Mouse (Mus musculus): Measurements from ENCODE around the gene Hrasls5. TPM values are rescaled to one million over a fixed set of nuclear protein-coding genes. Genes with fewer than 3 reads are reported as not detected.

Gene Hrasls5
- polyA plus RNA-seq, 1 experiment: not detected

- Histone ChIP-seq H3K27ac (ENCODE audit: insufficient read depth, low read length) (no peak overlapping the region), H3K27me3 (ENCODE audit: control insufficient read depth, insufficient read depth, low read length, poor library complexity, severe bottlenecking) (no peaks in the 10 kb centered on the region), H3K9ac (ENCODE audit: low read depth, poor library complexity, severe bottlenecking) (no peak overlapping the region), H3K36me3 (ENCODE audit: control insufficient read depth, insufficient read depth, low read length, poor library complexity, severe bottlenecking) (no peaks in the 10 kb centered on the region), H3K9me3 (replicated peaks; ENCODE audit: control insufficient read depth, insufficient read depth, low read length, poor library complexity, severe bottlenecking) (no peaks in the 10 kb centered on the region), H3K4me3 (ENCODE audit: low read depth, low read length) (no peak overlapping the region), H3K4me1 (ENCODE audit: control insufficient read depth, insufficient read depth, low read length) (peaks cover 8% of the 10 kb centered on the region)
- TF ChIP-seq CTCF (IDR thresholded peaks at IDR 0.05; ENCODE audit: low read depth, low read length): no peak
- no peak for TF ChIP-seq EP300 (IDR thresholded peaks at IDR 0.05; ENCODE audit: insufficient read depth, low read depth, low read length)
- no peak for TF ChIP-seq POLR2A (IDR thresholded peaks at IDR 0.05; ENCODE audit: insufficient read depth, low read length)
These were observed 27.1 kb upstream of the Hrasls5 start for GRCm38 (mm10) chr19:7585279-7585678.

GRCm38 (mm10) chr19:7585764-7586163 lies 26.6 kb upstream of the Hrasls5 start:
- no peak for TF ChIP-seq EP300 (IDR thresholded peaks at IDR 0.05; ENCODE audit: insufficient read depth, low read depth, low read length)
- TF ChIP-seq POLR2A (IDR thresholded peaks at IDR 0.05; ENCODE audit: insufficient read depth, low read length): no peak
- no peak for TF ChIP-seq CTCF (IDR thresholded peaks at IDR 0.05; ENCODE audit: low read depth, low read length)
- Histone ChIP-seq H3K27ac (ENCODE audit: insufficient read depth, low read length) (no peak overlapping the region), H3K4me3 (ENCODE audit: low read depth, low read length) (no peak overlapping the region), H3K9ac (ENCODE audit: low read depth, poor library complexity, severe bottlenecking) (no peak overlapping the region), H3K9me3 (replicated peaks; ENCODE audit: control insufficient read depth, insufficient read depth, low read length, poor library complexity, severe bottlenecking) (no peaks in the 10 kb centered on the region), H3K27me3 (ENCODE audit: control insufficient read depth, insufficient read depth, low read length, poor library complexity, severe bottlenecking) (no peaks in the 10 kb centered on the region), H3K36me3 (ENCODE audit: control insufficient read depth, insufficient read depth, low read length, poor library complexity, severe bottlenecking) (no peaks in the 10 kb centered on the region), H3K4me1 (ENCODE audit: control insufficient read depth, insufficient read depth, low read length) (peaks cover 8% of the 10 kb centered on the region)

- TF ChIP-seq EP300 (IDR thresholded peaks at IDR 0.05; ENCODE audit: insufficient read depth, low read depth, low read length) (no peak), POLR2A (IDR thresholded peaks at IDR 0.05; ENCODE audit: insufficient read depth, low read length) (no peak)
- Histone ChIP-seq H3K9me3 (replicated peaks; ENCODE audit: control insufficient read depth, insufficient read depth, low read length, poor library complexity, severe bottlenecking) (no peaks in the 10 kb centered on the region), H3K27ac (ENCODE audit: insufficient read depth, low read length) (no peak overlapping the region), H3K27me3 (ENCODE audit: control insufficient read depth, insufficient read depth, low read length, poor library complexity, severe bottlenecking) (no peaks in the 10 kb centered on the region), H3K4me1 (ENCODE audit: control insufficient read depth, insufficient read depth, low read length) (no peaks in the 10 kb centered on the region), H3K4me3 (ENCODE audit: low read depth, low read length) (no peak overlapping the region), H3K36me3 (ENCODE audit: control insufficient read depth, insufficient read depth, low read length, poor library complexity, severe bottlenecking) (no peaks in the 10 kb centered on the region), H3K9ac (ENCODE audit: low read depth, poor library complexity, severe bottlenecking) (no peak overlapping the region)
These were observed 21.5 kb upstream of the Hrasls5 start for GRCm38 (mm10) chr19:7590795-7591194.

GRCm38 (mm10) chr19:7592018-7592417 lies 20.3 kb upstream of the Hrasls5 start:
- Histone ChIP-seq H3K9ac (ENCODE audit: low read depth, poor library complexity, severe bottlenecking) (no peak overlapping the region), H3K27ac (ENCODE audit: insufficient read depth, low read length) (no peak overlapping the region), H3K36me3 (ENCODE audit: control insufficient read depth, insufficient read depth, low read length, poor library complexity, severe bottlenecking) (no peaks in the 10 kb centered on the region), H3K4me3 (ENCODE audit: low read depth, low read length) (no peak overlapping the region), H3K27me3 (ENCODE audit: control insufficient read depth, insufficient read depth, low read length, poor library complexity, severe bottlenecking) (no peaks in the 10 kb centered on the region), H3K9me3 (replicated peaks; ENCODE audit: control insufficient read depth, insufficient read depth, low read length, poor library complexity, severe bottlenecking) (no peaks in the 10 kb centered on the region), H3K4me1 (ENCODE audit: control insufficient read depth, insufficient read depth, low read length) (no peaks in the 10 kb centered on the region)
- TF ChIP-seq POLR2A (IDR thresholded peaks at IDR 0.05; ENCODE audit: insufficient read depth, low read length): no peak
- TF ChIP-seq CTCF (IDR thresholded peaks at IDR 0.05; ENCODE audit: low read depth, low read length): no peak
- TF ChIP-seq EP300 (IDR thresholded peaks at IDR 0.05; ENCODE audit: insufficient read depth, low read depth, low read length): no peak

- H3K27ac ChIP-seq (ENCODE audit: insufficient read depth, low read length): no peak overlapping the region
- no peaks in the 10 kb centered on the region for H3K4me1 ChIP-seq (ENCODE audit: control insufficient read depth, insufficient read depth, low read length)
- H3K36me3 ChIP-seq (ENCODE audit: control insufficient read depth, insufficient read depth, low read length, poor library complexity, severe bottlenecking): no peaks in the 10 kb centered on the region
- H3K4me3 ChIP-seq (ENCODE audit: low read depth, low read length): no peak overlapping the region
- no peaks in the 10 kb centered on the region for H3K9me3 ChIP-seq (replicated peaks; ENCODE audit: control insufficient read depth, insufficient read depth, low read length, poor library complexity, severe bottlenecking)
- H3K27me3 ChIP-seq (ENCODE audit: control insufficient read depth, insufficient read depth, low read length, poor library complexity, severe bottlenecking): no peaks in the 10 kb centered on the region
- TF ChIP-seq CTCF (IDR thresholded peaks at IDR 0.05; ENCODE audit: low read depth, low read length) (peak; percentile 46), EP300 (IDR thresholded peaks at IDR 0.05; ENCODE audit: insufficient read depth, low read depth, low read length) (no peak)
- H3K9ac ChIP-seq (ENCODE audit: low read depth, poor library complexity, severe bottlenecking): no peak overlapping the region
These were observed 16.8 kb upstream of the Hrasls5 start for GRCm38 (mm10) chr19:7595534-7595933.

- Histone ChIP-seq H3K9me3 (replicated peaks; ENCODE audit: control insufficient read depth, insufficient read depth, low read length, poor library complexity, severe bottlenecking) (no peaks in the 10 kb centered on the region), H3K36me3 (ENCODE audit: control insufficient read depth, insufficient read depth, low read length, poor library complexity, severe bottlenecking) (no peaks in the 10 kb centered on the region), H3K4me3 (ENCODE audit: low read depth, low read length) (no peak overlapping the region), H3K27me3 (ENCODE audit: control insufficient read depth, insufficient read depth, low read length, poor library complexity, severe bottlenecking) (no peaks in the 10 kb centered on the region), H3K9ac (ENCODE audit: low read depth, poor library complexity, severe bottlenecking) (no peak overlapping the region), H3K27ac (ENCODE audit: insufficient read depth, low read length) (no peak overlapping the region), H3K4me1 (ENCODE audit: control insufficient read depth, insufficient read depth, low read length) (no peaks in the 10 kb centered on the region)
- TF ChIP-seq CTCF (IDR thresholded peaks at IDR 0.05; ENCODE audit: low read depth, low read length) (no peak), EP300 (IDR thresholded peaks at IDR 0.05; ENCODE audit: insufficient read depth, low read depth, low read length) (no peak), POLR2A (IDR thresholded peaks at IDR 0.05; ENCODE audit: insufficient read depth, low read length) (no peak)
These were observed 13.9 kb upstream of the Hrasls5 start for GRCm38 (mm10) chr19:7598481-7598880.
